Mouse (Mus musculus) thymus, postnatal 0 days (tissue): ENCODE results near the gene Fam20a. TPM values are rescaled to one million over a fixed set of nuclear protein-coding genes. Genes with fewer than 3 reads are reported as not detected.

ENCODE experiments used
- polyA plus RNA-seq: library from polyadenylated mRNA; unstranded; fragments of >200 nt; fragmentation: Nextera tagmentation; extraction: Ambion mirVana; gene quantifications from 2 replicates; pipeline ENCODE4 v1.2.1, GENCODE M21; 2015

Gene Fam20a
- polyA plus RNA-seq, 1 experiment from 2014 or later: 2.3 TPM

Other genes starting within 250 kb of the Fam20a start
- gene Arsg, start 248.9 kb downstream of the Fam20a start, polyA plus RNA-seq: 2.3 and 2.4 TPM in 2 replicates
- gene Slc16a6, start 248.7 kb downstream of the Fam20a start, polyA plus RNA-seq: 14.4 TPM in 2 replicates
- 12.3 and 14.4 TPM in 2 replicates for gene Wipi1, start 110.3 kb downstream of the Fam20a start, polyA plus RNA-seq
- 353 and 361 TPM in 2 replicates for gene Prkar1a, start 72.9 kb downstream of the Fam20a start, polyA plus RNA-seq
- 1.2 and 1.3 TPM in 2 replicates for gene 1700012B07Rik, start 105.8 kb upstream of the Fam20a start, polyA plus RNA-seq